Mouse (Mus musculus): Measurements from ENCODE around the gene Drd1.

The Drd1 gene

GRCm38 (mm10) chr13:54072526-54073057 lies 17.1 kb upstream of the Drd1 start:
- no peak for DNase-seq

GRCm38 (mm10) chr13:54071606-54072331 lies 16.3 kb upstream of the Drd1 start, which contains the start of gene Sfxn1:
Gene Sfxn1 (plus strand): TSS chr13:54071869.
- DNase-seq: peak; percentile 73 to 78

- no peak for DNase-seq
Measured at GRCm38 (mm10) chr13:54071011-54071410, 15.5 kb upstream of the Drd1 start.

GRCm38 (mm10) chr13:54067617-54068166 lies 12.2 kb upstream of the Drd1 start:
- peak; percentile 73 to 75 for DNase-seq

DNA sequence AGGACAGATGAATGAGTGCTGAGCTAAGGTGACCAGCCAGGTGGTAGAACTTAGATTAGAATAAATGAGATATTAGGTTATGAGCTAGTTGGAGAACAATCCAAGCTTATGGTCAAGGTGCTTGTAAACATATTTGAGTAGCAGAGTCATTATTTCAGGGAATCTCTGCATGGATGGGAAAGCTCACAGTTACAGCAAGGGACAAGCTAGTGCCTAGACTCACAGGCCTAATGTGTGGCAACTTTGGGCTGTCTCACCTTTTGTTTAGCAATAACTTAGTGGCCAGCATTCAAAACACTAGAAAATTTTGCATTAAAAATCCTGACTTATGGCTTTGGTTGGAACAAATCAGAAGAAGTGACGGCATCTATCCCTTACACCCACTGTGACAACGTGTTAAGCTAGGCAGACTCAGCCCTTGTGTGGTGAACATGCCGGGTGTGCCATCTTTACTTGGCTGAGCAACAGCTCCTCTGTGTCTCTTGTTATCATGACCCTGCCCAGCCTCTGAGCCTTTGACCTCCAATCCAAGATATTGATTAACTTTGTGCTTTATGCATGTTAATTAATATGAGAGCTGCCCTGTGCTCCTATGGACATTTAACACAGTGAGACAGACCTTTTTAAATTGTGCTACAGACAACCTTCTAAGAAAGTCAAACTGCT lies 10.7 kb upstream of the Drd1 start:
- no peak for DNase-seq

DNA sequence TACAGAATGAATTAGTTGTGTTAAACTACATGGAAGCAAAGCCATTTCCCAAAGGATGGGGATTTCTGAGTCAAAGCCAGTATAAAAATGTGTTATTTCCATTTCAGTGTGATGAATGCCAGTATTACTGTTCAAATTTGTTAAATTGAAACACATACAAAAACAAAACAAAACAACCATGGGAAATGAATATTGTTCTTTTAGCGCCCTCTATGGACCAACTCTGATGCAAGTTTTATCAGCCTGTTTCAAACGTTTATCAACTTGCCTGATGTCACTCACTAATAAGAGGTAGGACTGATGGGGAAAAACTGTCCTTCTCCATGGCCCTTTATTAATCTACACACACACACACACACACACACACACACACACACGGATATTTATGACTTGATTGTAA lies 7.8 kb upstream of the Drd1 start:
- DNase-seq: no peak

GRCm38 (mm10) chr13:54062068-54062467 lies 6.6 kb upstream of the Drd1 start:
- no peak for DNase-seq

- DNase-seq: no peak
Measured at GRCm38 (mm10) chr13:54054962-54055361, 543 bp downstream of the Drd1 start.

- DNase-seq: no peak
Measured at GRCm38 (mm10) chr13:54051641-54052040, 3.9 kb downstream of the Drd1 start.

DNA sequence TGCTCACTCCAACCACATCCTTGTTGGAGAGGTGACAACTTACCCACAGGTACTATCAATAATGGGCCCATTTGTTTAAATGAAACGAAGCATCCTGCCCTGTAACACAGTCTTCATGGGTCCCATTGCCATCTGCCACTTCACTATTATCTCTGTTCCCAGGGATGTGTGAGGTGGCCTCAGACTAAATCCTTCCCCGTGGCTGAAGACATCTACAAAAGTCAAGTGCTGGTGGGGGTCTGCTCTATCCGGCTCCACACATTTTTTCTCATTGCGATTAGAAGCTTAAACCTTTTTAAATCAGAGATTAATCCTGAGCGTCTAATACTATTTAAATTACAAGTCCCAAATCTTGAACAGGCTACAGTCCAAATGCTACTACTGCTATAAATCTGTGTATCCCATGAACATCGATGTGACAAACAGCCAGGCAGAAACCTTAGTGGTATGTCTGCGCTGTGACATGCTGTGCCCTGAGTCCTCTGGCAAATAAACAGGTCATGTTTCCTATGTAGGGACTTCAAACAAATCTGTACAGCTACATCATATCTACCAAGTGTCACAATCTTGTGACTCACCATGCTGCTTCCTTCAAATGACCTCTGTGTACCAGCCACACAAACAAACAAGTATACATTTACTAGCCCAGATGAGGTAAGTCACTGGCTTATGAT lies 6.7 kb downstream of the Drd1 start:
- DNase-seq: no peak

DNA sequence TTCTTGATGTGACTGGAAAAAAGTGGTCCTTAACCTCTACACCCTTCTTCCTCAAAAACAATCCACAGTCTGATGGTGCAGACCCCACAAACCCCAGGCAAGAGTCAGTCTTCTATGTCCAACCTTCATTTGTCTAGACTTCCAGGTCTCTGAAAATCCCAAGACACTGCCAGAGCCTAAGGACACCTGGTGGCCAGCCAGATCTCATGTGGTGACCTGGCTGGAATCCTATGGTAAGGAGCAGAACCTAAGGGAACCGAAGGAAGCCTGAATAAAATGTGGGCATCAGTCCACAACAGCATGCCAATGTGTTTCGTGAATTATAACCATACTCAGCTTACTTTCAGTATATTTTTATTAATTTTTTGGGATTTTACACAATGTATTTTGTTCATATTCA lies 15.2 kb downstream of the Drd1 start:
- no peak for DNase-seq

DNA sequence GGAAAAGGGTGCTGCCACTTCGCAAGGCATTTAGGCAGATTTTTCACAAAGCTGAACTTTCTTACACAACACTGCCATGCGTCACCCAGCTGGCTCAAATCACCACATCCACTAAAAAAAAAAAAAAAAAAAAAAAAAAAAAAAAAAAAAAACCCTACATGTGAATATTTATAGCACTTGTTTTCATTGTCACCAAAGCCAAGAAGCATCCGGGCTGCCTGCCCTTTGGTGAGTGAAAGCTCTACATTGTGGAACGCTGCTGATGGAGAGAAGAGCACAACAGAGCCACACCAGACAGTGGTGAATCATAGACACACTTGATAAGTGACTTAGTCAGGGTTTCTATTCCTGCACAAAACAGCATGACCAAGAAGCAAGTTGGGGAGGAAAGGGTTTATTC lies 17.6 kb downstream of the Drd1 start:
- DNase-seq: no peak

GRCm38 (mm10) chr13:54035541-54035940 lies 20.0 kb downstream of the Drd1 start:
- DNase-seq: peak in 1 of 2 experiments; percentile 5

GRCm38 (mm10) chr13:54033653-54034052 lies 21.9 kb downstream of the Drd1 start:
- no peak for DNase-seq

- no peak for DNase-seq
Measured at GRCm38 (mm10) chr13:54027079-54027478, 28.4 kb downstream of the Drd1 start.

GRCm38 (mm10) chr13:54023311-54023710 lies 32.2 kb downstream of the Drd1 start:
- DNase-seq: no peak

DNA sequence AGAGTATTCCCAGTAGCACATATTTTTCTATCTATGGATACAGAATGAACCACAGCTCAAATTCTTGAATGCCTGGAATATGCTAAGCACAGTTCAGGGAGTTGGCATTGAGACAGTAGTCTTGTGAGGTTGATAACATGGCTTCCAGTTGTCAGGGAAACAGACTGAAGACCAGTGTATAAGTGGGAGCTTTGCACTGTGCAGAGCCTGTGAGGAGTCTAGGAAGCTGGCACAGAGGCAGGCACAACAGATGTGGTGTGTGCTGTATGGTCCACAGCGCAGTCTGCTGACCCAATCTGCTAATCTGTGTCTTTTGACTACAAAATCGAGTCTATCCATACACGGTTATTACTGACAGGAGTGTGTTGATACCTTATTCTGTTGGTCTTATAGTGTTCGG lies 46.8 kb downstream of the Drd1 start:
- no peak for DNase-seq

All from kidney, adult 8-10 months (tissue).